ENCODE assay signal across 26 mouse cellular contexts in genomic region chr11:44476445-44476844, GRCm38 (mm10). TPM values are rescaled to one million over a fixed set of nuclear protein-coding genes. Genes with fewer than 3 reads are reported as not detected.
DNase-seq lines count a peak whose midpoint lies in the region; ATAC-seq lines count a peak whose summit lies in the region.
"Had no signal": no experiment of that assay in that cellular context is flagged by ENCODE, and none has a peak within 500 bp of the region (broad histone marks: within the 10 kb centered on the region; RNA-seq: fewer than 3 reads in every experiment).

No protein-coding gene starts in this region.

- ATAC-seq in CD4-positive, CD25-positive, alpha-beta regulatory T cell, adult 4 months, result peak; percentile 81
- ATAC-seq in hematopoietic stem cell, adult 5-6 weeks (replicated peaks in 1 of 2; ENCODE audit: insufficient read depth in 1 of 2, low FRiP score in 2 of 2, low TSS enrichment in 1 of 2, low read depth in 1 of 2, poor library complexity in 2 of 2, severe bottlenecking in 2 of 2), result peak; percentile 25 to 42; a peak in 1 of 4 replicates
- ATAC-seq in neutrophil, adult 5-6 weeks (ENCODE audit: extremely low read depth, insufficient number of reproducible peaks, low FRiP score, poor library complexity, severe bottlenecking), result peak; percentile 52; the same call in 1 of the 2 replicates
- no peak for ATAC-seq in midbrain, embryonic 15.5 days (replicated peaks)
- ATAC-seq: forebrain, embryonic 16.5 days; liver, embryonic 12.5 days; Patski had no signal

- H3K4me1 ChIP-seq in midbrain, embryonic 15.5 days, result peaks cover 4% of the 10 kb centered on the region

- peak; percentile 30 to 42 for DNase-seq in B cell, adult 2 months
- DNase-seq in cerebellum, adult 9-11 months, result no peak
- no peak for DNase-seq in cerebellum, adult 11-12 months
- DNase-seq: adrenal gland, postnatal 14 days; cerebellum, adult 8-10 months; gastrocnemius, postnatal 25 days; heart, adult 2 months; heart, postnatal 14 days; kidney, adult 9 months; kidney, postnatal 14 days; lung, adult 18-20 months; lung, postnatal 14 days; midbrain, embryonic 14.5 days had no signal

- 90% methylated on average over 2 of the region's 2 CpGs for WGBS in midbrain, embryonic 15.5 days

- no peak overlapping the region for H3K9ac ChIP-seq in midbrain, embryonic 15.5 days
- H3K9ac ChIP-seq: heart, embryonic 13.5 days; hindbrain, embryonic 12.5 days; limb, embryonic 13.5 days; liver, embryonic 12.5 days; neural tube, embryonic 13.5 days had no signal

- no peaks in the 10 kb centered on the region for H3K36me3 ChIP-seq in midbrain, embryonic 15.5 days (replicated peaks)
- H3K36me3 ChIP-seq: embryonic facial prominence, embryonic 10.5 days; forebrain, embryonic 10.5 days; heart, embryonic 13.5 days; hindbrain, embryonic 12.5 days; limb, embryonic 13.5 days; neural tube, embryonic 13.5 days had no signal

- H3K9me3 ChIP-seq in midbrain, embryonic 15.5 days, result no peaks in the 10 kb centered on the region
- H3K9me3 ChIP-seq: embryonic facial prominence, embryonic 10.5 days; forebrain, embryonic 10.5 days; heart, embryonic 13.5 days; hindbrain, embryonic 12.5 days; limb, embryonic 13.5 days; liver, embryonic 12.5 days; neural tube, embryonic 13.5 days had no signal

- no peak overlapping the region for H3K4me2 ChIP-seq in midbrain, embryonic 15.5 days
- H3K4me2 ChIP-seq: heart, embryonic 13.5 days; hindbrain, embryonic 12.5 days; limb, embryonic 13.5 days; liver, embryonic 12.5 days; neural tube, embryonic 13.5 days had no signal

- H3K27me3 ChIP-seq in midbrain, embryonic 15.5 days (replicated peaks), result no peaks in the 10 kb centered on the region
- H3K27me3 ChIP-seq: heart, embryonic 13.5 days; limb, embryonic 13.5 days; liver, embryonic 12.5 days; neural tube, embryonic 13.5 days; Patski had no signal

- no peak overlapping the region for H3K27ac ChIP-seq in midbrain, embryonic 15.5 days
- H3K27ac ChIP-seq: embryonic facial prominence, embryonic 10.5 days; forebrain, embryonic 10.5 days; heart, adult 2 months; heart, embryonic 13.5 days; hindbrain, embryonic 12.5 days; limb, embryonic 13.5 days; liver, embryonic 12.5 days; neural tube, embryonic 13.5 days had no signal

- H3K4me3 ChIP-seq in midbrain, embryonic 15.5 days, result no peak overlapping the region
- H3K4me3 ChIP-seq: embryonic facial prominence, embryonic 10.5 days; forebrain, embryonic 10.5 days; heart, adult 2 months; heart, embryonic 13.5 days; hindbrain, embryonic 12.5 days; limb, embryonic 13.5 days; liver, embryonic 12.5 days; neural tube, embryonic 13.5 days had no signal

RNA-seq across cellular contexts. Expression of gene Ublcp1, which starts 6.1 kb away (rescaled TPM):
- 10 to 100 TPM; 44.1 to 58.3 TPM for polyA plus RNA-seq in CD4-positive, CD25-positive, alpha-beta regulatory T cell, adult 4 months (2017; shearing (Covaris generic))
- total RNA-seq in hematopoietic stem cell, adult 5-6 weeks (2017), result 11.6 and 13.4 TPM in 2 replicates
- total RNA-seq in neutrophil, adult 5-6 weeks (2017), result 117 and 129 TPM in 2 replicates
- polyA plus RNA-seq in midbrain, embryonic 15.5 days (2015; fragmentation: Nextera tagmentation; extraction: Ambion mirVana), result 61.4 and 63.0 TPM in 2 replicates

RNA-seq across cellular contexts. Expression of gene Rnf145, which starts 42.3 kb away (rescaled TPM):
- polyA plus RNA-seq in CD4-positive, CD25-positive, alpha-beta regulatory T cell, adult 4 months (2017; shearing (Covaris generic)), result 10 to 100 TPM; 54.0 to 64.9 TPM
- 44.7 and 46.5 TPM in 2 replicates for total RNA-seq in hematopoietic stem cell, adult 5-6 weeks (2017)
- 138 and 156 TPM in 2 replicates for total RNA-seq in neutrophil, adult 5-6 weeks (2017)
- polyA plus RNA-seq in midbrain, embryonic 15.5 days (2015; fragmentation: Nextera tagmentation; extraction: Ambion mirVana), result 123 and 128 TPM in 2 replicates

Comparison
In these comparisons a context has a peak if more than half of its experiments do, and no peak if none do; other contexts are left out.
1. DNase-seq: peak in B cell, adult 2 months (2 of 2); none in cerebellum, adult 9-11 months (single experiment) and cerebellum, adult 11-12 months (single experiment).